8 mouse cellular contexts compared by ENCODE assay signal in genomic region chrX:70364202-70364601, GRCm38 (mm10). TPM values are rescaled to one million over a fixed set of nuclear protein-coding genes. Genes with fewer than 3 reads are reported as not detected.
DNase-seq lines count a peak whose midpoint lies in the region; ATAC-seq and TF ChIP-seq lines count a peak whose summit lies in the region.

No protein-coding gene starts in this region.

- no peak for TF ChIP-seq CTCF in lung, embryonic 14.5 days (IDR thresholded peaks at IDR 0.05; ENCODE audit: low read depth)
- TF ChIP-seq CTCF in embryonic fibroblast, embryonic 13.5 days (IDR thresholded peaks at IDR 0.05; ENCODE audit: borderline replicate concordance, insufficient read depth, low read length), result no peak

- no peaks in the 10 kb centered on the region for H3K27me3 ChIP-seq in lung, embryonic 14.5 days (ENCODE audit: insufficient read depth, low read length)
- H3K27me3 ChIP-seq in limb, embryonic 11.5 days (ENCODE audit: control insufficient read depth, insufficient read depth, low read length), result no peaks in the 10 kb centered on the region
- no peaks in the 10 kb centered on the region for H3K27me3 ChIP-seq in neural tube, embryonic 15.5 days (replicated peaks)

- H3K4me2 ChIP-seq in lung, embryonic 14.5 days, result peak overlapping the region; percentile 56
- peak overlapping the region; percentile 39 for H3K4me2 ChIP-seq in limb, embryonic 11.5 days (ENCODE audit: low read depth, severe bottlenecking)
- H3K4me2 ChIP-seq in neural tube, embryonic 15.5 days, result peak overlapping the region; percentile 55

- no peaks in the 10 kb centered on the region for H3K4me1 ChIP-seq in lung, embryonic 14.5 days (ENCODE audit: insufficient read depth)
- H3K4me1 ChIP-seq in embryonic fibroblast, embryonic 13.5 days (ENCODE audit: control insufficient read depth, insufficient read depth, low read length), result no peaks in the 10 kb centered on the region; the same call in 1 of the 2 replicates
- no peaks in the 10 kb centered on the region for H3K4me1 ChIP-seq in limb, embryonic 11.5 days (ENCODE audit: control insufficient read depth, insufficient read depth, low read length)
- H3K4me1 ChIP-seq in neural tube, embryonic 15.5 days, result peaks cover 11% of the 10 kb centered on the region

- no peak for ATAC-seq in lung, embryonic 14.5 days (ENCODE audit: insufficient read depth)
- ATAC-seq in limb, embryonic 11.5 days (ENCODE audit: insufficient number of reproducible peaks, low FRiP score, low TSS enrichment, low read depth), result no peak
- 0 out of 2 replicates have a peak, but pooled peaks have one; percentile 37 for ATAC-seq in neural tube, embryonic 15.5 days (ENCODE audit: low FRiP score)

- DNase-seq in lung, embryonic 14.5 days, result no peak
- no peak for DNase-seq in lung, postnatal 10 days
- no peak for DNase-seq in limb, embryonic 11.5 days (ENCODE audit: low spot score)
- no peak for DNase-seq in right cerebral cortex, postnatal 4 days
- DNase-seq in T-cell, adult 2 months (ENCODE audit: low spot score), result no peak
- no peak for DNase-seq in testis, postnatal 14 days (ENCODE audit: low spot score)

- peaks cover 8% of the 10 kb centered on the region; the same call in 1 of the 2 replicates for H3K36me3 ChIP-seq in lung, embryonic 14.5 days (ENCODE audit: insufficient read depth)
- no peaks in the 10 kb centered on the region for H3K36me3 ChIP-seq in limb, embryonic 11.5 days (ENCODE audit: control insufficient read depth, insufficient read depth, low read length)
- H3K36me3 ChIP-seq in neural tube, embryonic 15.5 days, result peaks cover 8% of the 10 kb centered on the region

- H3K9me3 ChIP-seq in lung, embryonic 14.5 days (ENCODE audit: low read depth, low read length), result no peaks in the 10 kb centered on the region
- no peaks in the 10 kb centered on the region for H3K9me3 ChIP-seq in limb, embryonic 11.5 days (ENCODE audit: control insufficient read depth, low read length)
- H3K9me3 ChIP-seq in neural tube, embryonic 15.5 days (replicated peaks), result no peaks in the 10 kb centered on the region

- H3K27ac ChIP-seq in lung, embryonic 14.5 days (ENCODE audit: low read depth), result no peak overlapping the region
- H3K27ac ChIP-seq in embryonic fibroblast, embryonic 13.5 days (ENCODE audit: insufficient read depth, low read length), result no peak overlapping the region
- H3K27ac ChIP-seq in limb, embryonic 11.5 days (replicated peaks; ENCODE audit: low read depth, low read length), result no peak overlapping the region
- no peak overlapping the region for H3K27ac ChIP-seq in neural tube, embryonic 15.5 days (replicated peaks)

- H3K9ac ChIP-seq in lung, embryonic 14.5 days, result peak overlapping the region; percentile 49; the same call in 1 of the 2 replicates
- no peak overlapping the region for H3K9ac ChIP-seq in limb, embryonic 11.5 days (ENCODE audit: low read length)
- H3K9ac ChIP-seq in neural tube, embryonic 15.5 days (replicated peaks), result peak overlapping the region; percentile 54

- peak overlapping the region; percentile 46 for H3K4me3 ChIP-seq in lung, embryonic 14.5 days (ENCODE audit: low read depth, low read length)
- H3K4me3 ChIP-seq in embryonic fibroblast, embryonic 13.5 days (ENCODE audit: insufficient read depth, low read length), result peak overlapping the region; percentile 48
- peak overlapping the region; percentile 48 for H3K4me3 ChIP-seq in limb, embryonic 11.5 days (ENCODE audit: low read depth, low read length)
- peak overlapping the region; percentile 49 for H3K4me3 ChIP-seq in neural tube, embryonic 15.5 days (replicated peaks)

- no peak for TF ChIP-seq POLR2A in embryonic fibroblast, embryonic 13.5 days (IDR thresholded peaks at IDR 0.05; ENCODE audit: low read depth, low read length)

- 74% methylated on average over 1 of the region's 1 CpGs for WGBS in lung, embryonic 14.5 days
- 85% methylated on average over 1 of the region's 1 CpGs for WGBS in limb, embryonic 11.5 days
- WGBS in neural tube, embryonic 15.5 days, result 61% methylated on average over 1 of the region's 1 CpGs

RNA-seq across cellular contexts. Expression of gene Ids, which starts 0.7 kb away (rescaled TPM):
- polyA plus RNA-seq in lung, embryonic 14.5 days (2014; fragmentation: Nextera tagmentation; extraction: Ambion mirVana), result 2.5 and 2.9 TPM in 2 replicates
- 37.6 and 38.3 TPM in 2 replicates for polyA plus RNA-seq in embryonic fibroblast, embryonic 13.5 days (2011; ENCODE audit: insufficient read length, low read depth, missing spikeins)
- 2.6 and 2.9 TPM in 2 replicates for polyA plus RNA-seq in limb, embryonic 11.5 days (2014; fragmentation: Nextera tagmentation; extraction: Ambion mirVana)
- polyA plus RNA-seq in neural tube, embryonic 15.5 days (2015; fragmentation: Nextera tagmentation; extraction: Ambion mirVana), result 12.4 and 15.6 TPM in 2 replicates

RNA-seq across cellular contexts. Expression of gene 1110012L19Rik, which starts 21.5 kb away (rescaled TPM):
- 28.2 and 30.6 TPM in 2 replicates for polyA plus RNA-seq in lung, embryonic 14.5 days (2014; fragmentation: Nextera tagmentation; extraction: Ambion mirVana)
- polyA plus RNA-seq in embryonic fibroblast, embryonic 13.5 days (2011; ENCODE audit: insufficient read length, low read depth, missing spikeins), result 25.0 and 30.1 TPM in 2 replicates
- 25.9 and 26.9 TPM in 2 replicates for polyA plus RNA-seq in limb, embryonic 11.5 days (2014; fragmentation: Nextera tagmentation; extraction: Ambion mirVana)
- polyA plus RNA-seq in neural tube, embryonic 15.5 days (2015; fragmentation: Nextera tagmentation; extraction: Ambion mirVana), result 39.1 and 43.9 TPM in 2 replicates
